Mouse (Mus musculus): ENCODE measurements at regions not wholly inside any gene's neighbourhood (a gene's known extent, or its start where the extent isn't known, plus 50 kb on each side); places are given as distances from the start of the nearest gene placed in this dataset.
"Not testable (repeated sequence)": the region's sequence is repeated elsewhere in the genome, so short reads cannot be mapped to it uniquely, and the experiment has no call there.

- Histone ChIP-seq H3K27me3 (ENCODE audit: control insufficient read depth, insufficient read depth, low read length) (no peaks in the 10 kb centered on the region), H3K9ac (ENCODE audit: low read depth, low read length) (no peak overlapping the region), H3K27ac (ENCODE audit: low read depth, low read length) (no peak overlapping the region), H3K4me1 (ENCODE audit: control insufficient read depth, insufficient read depth, low read length) (no peaks in the 10 kb centered on the region), H3K9me3 (replicated peaks; ENCODE audit: control insufficient read depth, low read length) (no peaks in the 10 kb centered on the region), H3K36me3 (ENCODE audit: control insufficient read depth, insufficient read depth, low read length) (no peaks in the 10 kb centered on the region), H3K4me3 (ENCODE audit: low read depth, low read length) (no peak overlapping the region), H3K4me2 (no peak overlapping the region)
- no peak for ATAC-seq (replicated peaks; ENCODE audit: insufficient number of reproducible peaks, low FRiP score, low TSS enrichment)
- WGBS (ENCODE audit: insufficient replicate concordance), result 83% methylated on average over 4 of the region's 4 CpGs
These were observed 510.2 kb downstream of the Plxdc2 start for GRCm38 (mm10) chr2:16866163-16866852.

- WGBS (ENCODE audit: insufficient replicate concordance), result 25% methylated on average over 6 of the region's 6 CpGs
- ATAC-seq (replicated peaks; ENCODE audit: insufficient number of reproducible peaks, low FRiP score, low TSS enrichment); H3K27me3 ChIP-seq (ENCODE audit: control insufficient read depth, insufficient read depth, low read length); H3K9me3 ChIP-seq (replicated peaks; ENCODE audit: control insufficient read depth, low read length); H3K27ac ChIP-seq (ENCODE audit: low read depth, low read length); H3K36me3 ChIP-seq (ENCODE audit: control insufficient read depth, insufficient read depth, low read length); H3K4me3 ChIP-seq (ENCODE audit: low read depth, low read length); H3K9ac ChIP-seq (ENCODE audit: low read depth, low read length); H3K4me2 ChIP-seq; H3K4me1 ChIP-seq (ENCODE audit: control insufficient read depth, insufficient read depth, low read length): not testable (repeated sequence)
These were observed 536.3 kb downstream of the Plxdc2 start for GRCm38 (mm10) chr2:16892381-16892780.

GRCm38 (mm10) chr2:16909246-16910038, 553.3 kb downstream of the Plxdc2 start:
- WGBS (ENCODE audit: insufficient replicate concordance), result 45% methylated on average over 1 of the region's 1 CpGs
- Histone ChIP-seq H3K27ac (ENCODE audit: low read depth, low read length) (no peak overlapping the region), H3K9me3 (replicated peaks; ENCODE audit: control insufficient read depth, low read length) (no peaks in the 10 kb centered on the region), H3K4me3 (ENCODE audit: low read depth, low read length) (no peak overlapping the region), H3K4me1 (ENCODE audit: control insufficient read depth, insufficient read depth, low read length) (no peaks in the 10 kb centered on the region), H3K4me2 (no peak overlapping the region), H3K36me3 (ENCODE audit: control insufficient read depth, insufficient read depth, low read length) (no peaks in the 10 kb centered on the region), H3K9ac (ENCODE audit: low read depth, low read length) (no peak overlapping the region), H3K27me3 (ENCODE audit: control insufficient read depth, insufficient read depth, low read length) (no peaks in the 10 kb centered on the region)
- no peak for ATAC-seq (replicated peaks; ENCODE audit: insufficient number of reproducible peaks, low FRiP score, low TSS enrichment)

GRCm38 (mm10) chr2:16914633-16915032, 558.5 kb downstream of the Plxdc2 start:
- Histone ChIP-seq H3K9ac (ENCODE audit: low read depth, low read length) (no peak overlapping the region), H3K27me3 (ENCODE audit: control insufficient read depth, insufficient read depth, low read length) (no peaks in the 10 kb centered on the region), H3K27ac (ENCODE audit: low read depth, low read length) (no peak overlapping the region), H3K36me3 (ENCODE audit: control insufficient read depth, insufficient read depth, low read length) (no peaks in the 10 kb centered on the region), H3K4me3 (ENCODE audit: low read depth, low read length) (no peak overlapping the region), H3K4me2 (no peak overlapping the region), H3K9me3 (replicated peaks; ENCODE audit: control insufficient read depth, low read length) (no peaks in the 10 kb centered on the region), H3K4me1 (ENCODE audit: control insufficient read depth, insufficient read depth, low read length) (no peaks in the 10 kb centered on the region)
- 34% methylated on average over 2 of the region's 2 CpGs for WGBS (ENCODE audit: insufficient replicate concordance)
- ATAC-seq (replicated peaks; ENCODE audit: insufficient number of reproducible peaks, low FRiP score, low TSS enrichment), result no peak

- H3K4me2 ChIP-seq, result no peak overlapping the region
- H3K4me3 ChIP-seq (ENCODE audit: low read depth, low read length), result no peak overlapping the region
- H3K9me3 ChIP-seq (replicated peaks; ENCODE audit: control insufficient read depth, low read length), result no peaks in the 10 kb centered on the region
- no peak overlapping the region for H3K9ac ChIP-seq (ENCODE audit: low read depth, low read length)
- 0 out of 2 replicates have a peak, but pooled peaks cover 2% of the 10 kb centered on the region for H3K4me1 ChIP-seq (ENCODE audit: control insufficient read depth, insufficient read depth, low read length)
- H3K27ac ChIP-seq (ENCODE audit: low read depth, low read length), result peak overlapping the region; percentile 37; the same call in 1 of the 2 replicates
- ATAC-seq (replicated peaks; ENCODE audit: insufficient number of reproducible peaks, low FRiP score, low TSS enrichment), result no peak
- no peaks in the 10 kb centered on the region for H3K27me3 ChIP-seq (ENCODE audit: control insufficient read depth, insufficient read depth, low read length)
- WGBS (ENCODE audit: insufficient replicate concordance), result 47% methylated on average over 3 of the region's 3 CpGs
- H3K36me3 ChIP-seq (ENCODE audit: control insufficient read depth, insufficient read depth, low read length), result no peaks in the 10 kb centered on the region
These were observed 573.9 kb downstream of the Plxdc2 start for GRCm38 (mm10) chr2:16929974-16930373.

GRCm38 (mm10) chr2:16959432-16959831, 603.3 kb downstream of the Plxdc2 start:
- Histone ChIP-seq H3K9me3 (replicated peaks; ENCODE audit: control insufficient read depth, low read length) (no peaks in the 10 kb centered on the region), H3K4me2 (no peak overlapping the region), H3K36me3 (ENCODE audit: control insufficient read depth, insufficient read depth, low read length) (no peaks in the 10 kb centered on the region), H3K4me1 (ENCODE audit: control insufficient read depth, insufficient read depth, low read length) (no peaks in the 10 kb centered on the region), H3K27ac (ENCODE audit: low read depth, low read length) (no peak overlapping the region), H3K27me3 (ENCODE audit: control insufficient read depth, insufficient read depth, low read length) (no peaks in the 10 kb centered on the region), H3K4me3 (ENCODE audit: low read depth, low read length) (no peak overlapping the region), H3K9ac (ENCODE audit: low read depth, low read length) (no peak overlapping the region)
- ATAC-seq (replicated peaks; ENCODE audit: insufficient number of reproducible peaks, low FRiP score, low TSS enrichment), result no peak
- 80% methylated on average over 3 of the region's 3 CpGs for WGBS (ENCODE audit: insufficient replicate concordance)

GRCm38 (mm10) chr2:16977380-16977779, 621.3 kb downstream of the Plxdc2 start:
- no peak overlapping the region for H3K27ac ChIP-seq (ENCODE audit: low read depth, low read length)
- no peak overlapping the region for H3K4me2 ChIP-seq
- H3K4me1 ChIP-seq (ENCODE audit: control insufficient read depth, insufficient read depth, low read length), result no peaks in the 10 kb centered on the region
- no peak overlapping the region for H3K9ac ChIP-seq (ENCODE audit: low read depth, low read length)
- 30% methylated on average over 4 of the region's 4 CpGs for WGBS (ENCODE audit: insufficient replicate concordance)
- H3K27me3 ChIP-seq (ENCODE audit: control insufficient read depth, insufficient read depth, low read length), result no peaks in the 10 kb centered on the region
- no peak overlapping the region for H3K4me3 ChIP-seq (ENCODE audit: low read depth, low read length)
- no peaks in the 10 kb centered on the region for H3K9me3 ChIP-seq (replicated peaks; ENCODE audit: control insufficient read depth, low read length)
- H3K36me3 ChIP-seq (ENCODE audit: control insufficient read depth, insufficient read depth, low read length), result no peaks in the 10 kb centered on the region
- ATAC-seq (replicated peaks; ENCODE audit: insufficient number of reproducible peaks, low FRiP score, low TSS enrichment), result no peak

- no peak overlapping the region for H3K27ac ChIP-seq (ENCODE audit: low read depth, low read length)
- 64% methylated on average over 1 of the region's 1 CpGs for WGBS (ENCODE audit: insufficient replicate concordance)
- H3K4me3 ChIP-seq (ENCODE audit: low read depth, low read length), result no peak overlapping the region
- H3K4me1 ChIP-seq (ENCODE audit: control insufficient read depth, insufficient read depth, low read length), result no peaks in the 10 kb centered on the region
- H3K27me3 ChIP-seq (ENCODE audit: control insufficient read depth, insufficient read depth, low read length), result no peaks in the 10 kb centered on the region
- H3K36me3 ChIP-seq (ENCODE audit: control insufficient read depth, insufficient read depth, low read length), result no peaks in the 10 kb centered on the region
- no peak overlapping the region for H3K4me2 ChIP-seq
- ATAC-seq (replicated peaks; ENCODE audit: insufficient number of reproducible peaks, low FRiP score, low TSS enrichment), result no peak
- H3K9ac ChIP-seq (ENCODE audit: low read depth, low read length), result no peak overlapping the region
- H3K9me3 ChIP-seq (replicated peaks; ENCODE audit: control insufficient read depth, low read length), result no peaks in the 10 kb centered on the region
These were observed 626.7 kb downstream of the Plxdc2 start for GRCm38 (mm10) chr2:16982823-16983222.
